Mouse (Mus musculus): ENCODE data around the gene Msx1.

DNA sequence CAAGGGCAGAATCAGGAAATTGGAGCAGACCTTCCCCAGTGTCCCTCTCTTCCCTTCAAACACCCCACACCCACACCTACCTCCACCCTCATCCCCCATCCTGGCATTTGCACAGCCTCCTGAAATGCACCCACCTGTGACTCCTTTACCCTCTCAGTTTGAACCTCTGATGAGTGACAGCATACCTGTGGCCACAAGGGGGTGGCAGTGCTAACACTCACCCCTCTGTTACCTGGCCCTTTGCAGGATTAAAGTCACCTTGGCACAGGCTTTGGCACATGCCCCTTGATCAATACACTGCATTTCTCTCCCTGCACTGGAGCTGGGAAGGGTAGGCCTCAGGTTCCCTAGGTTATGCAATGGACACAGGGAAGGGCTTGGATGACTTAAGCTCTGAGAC lies 10.2 kb downstream of the Msx1 start:
- TF ChIP-seq POLR2A (IDR thresholded peaks at IDR 0.05; ENCODE audit: extremely low read depth, insufficient read depth, low read length) (no peak), CTCF (IDR thresholded peaks at IDR 0.05; ENCODE audit: low read depth, low read length) (peak; percentile 77)

Measured in liver, adult 2 months (tissue).